Mouse (Mus musculus) adipocyte (in vitro differentiated cells): Measurements from ENCODE around the gene Zfp664.

ENCODE experiments used
- DNase-seq: peaks from one replicate; pipeline ENCODE4 v3.0.0-alpha.2; 2016; ENCODE audit warnings: low spot score

Gene Zfp664

DNA sequence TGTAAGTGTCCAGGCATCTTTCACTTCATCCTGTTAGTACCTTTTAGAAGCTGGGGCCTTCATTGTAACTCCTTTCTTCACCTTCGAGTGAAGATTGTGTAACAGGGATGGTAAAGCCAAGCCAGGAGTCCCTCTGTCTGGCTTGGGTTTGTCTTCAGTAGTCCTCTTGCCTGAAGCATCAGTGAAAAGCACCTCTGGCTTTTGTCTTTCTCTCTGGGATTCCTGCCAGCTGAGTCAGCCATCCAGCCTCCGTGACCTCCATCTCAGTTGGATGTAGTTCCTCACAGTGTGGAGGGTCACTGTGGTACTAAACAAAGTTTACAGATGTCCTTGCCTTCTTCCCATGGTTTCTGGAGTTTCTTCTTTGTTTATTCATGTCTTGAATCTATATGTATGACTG, 9.5 kb downstream of the Zfp664 start:
- peak; percentile 55 for DNase-seq

DNA sequence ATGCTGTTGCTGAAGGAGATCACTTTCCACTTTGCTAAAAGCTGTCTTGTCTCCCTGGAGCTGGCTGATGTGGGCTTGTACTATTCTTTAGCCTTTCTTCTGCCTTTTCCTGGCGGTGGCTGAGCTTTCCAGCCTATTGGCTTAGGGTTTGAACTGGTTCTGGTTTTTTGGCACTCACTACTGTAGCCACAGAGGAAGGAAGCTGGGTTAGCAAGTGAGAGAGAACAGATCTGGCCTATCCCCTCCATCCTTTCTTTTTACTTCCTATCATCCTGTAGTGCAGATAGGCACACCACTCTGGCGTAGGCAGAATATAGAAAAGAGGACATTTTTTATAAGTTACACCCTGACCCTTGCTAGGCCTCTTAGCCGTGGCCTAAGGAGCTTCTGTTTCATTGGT, 10.6 kb downstream of the Zfp664 start:
- no peak for DNase-seq

DNA sequence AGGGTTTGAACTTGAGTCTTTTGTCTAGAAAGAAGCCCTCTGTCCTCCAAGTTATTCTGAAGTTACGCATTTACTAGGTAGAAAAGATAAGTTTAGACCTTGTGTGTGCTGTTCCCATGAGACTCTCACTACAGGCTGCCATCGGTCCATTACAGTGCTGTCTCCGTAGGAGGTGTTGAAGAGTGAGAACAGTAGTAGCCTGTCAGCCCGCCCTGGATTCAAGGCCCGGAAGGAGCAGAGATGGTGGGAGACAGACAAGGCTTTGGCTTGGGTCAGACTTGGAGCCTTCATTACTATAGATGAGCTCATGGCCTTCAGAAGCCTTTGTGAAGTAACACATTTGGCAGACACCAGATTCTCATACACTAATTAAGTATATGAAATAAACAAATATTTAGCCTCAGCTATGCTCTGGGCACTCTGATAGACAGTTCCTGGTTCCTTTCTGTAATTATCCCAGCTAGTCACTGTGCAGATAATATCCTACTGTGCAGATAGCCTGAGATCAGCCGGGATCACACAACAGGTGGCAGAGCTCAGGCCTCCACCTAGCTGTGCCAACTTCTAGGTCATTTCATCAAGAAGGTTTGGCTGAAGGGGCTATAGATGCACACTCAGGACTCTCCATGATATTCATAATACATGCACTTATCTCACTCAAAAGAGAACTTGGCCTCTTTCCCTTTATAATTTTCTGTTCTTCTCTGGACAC, 11.6 kb downstream of the Zfp664 start:
- no peak for DNase-seq

DNA sequence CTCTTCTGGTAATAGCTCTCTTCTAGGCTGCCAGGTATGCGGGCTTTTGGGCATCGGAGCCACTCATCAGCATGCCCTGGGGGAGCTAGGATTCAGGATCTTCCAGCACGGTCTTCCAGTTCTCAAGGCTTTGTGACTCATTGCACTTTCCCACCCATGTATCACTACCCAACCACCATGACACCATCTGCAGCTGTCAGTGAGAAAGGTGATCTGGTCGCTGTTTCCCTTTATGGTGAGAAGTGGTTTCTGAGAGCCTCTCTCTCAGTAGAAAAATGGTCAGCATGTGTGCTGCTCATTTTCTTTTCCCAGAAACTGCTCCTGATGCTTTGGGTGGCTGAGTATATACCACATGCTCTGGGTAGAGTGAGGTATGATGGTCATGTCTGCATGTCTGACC, 16.8 kb downstream of the Zfp664 start:
- DNase-seq: no peak

DNA sequence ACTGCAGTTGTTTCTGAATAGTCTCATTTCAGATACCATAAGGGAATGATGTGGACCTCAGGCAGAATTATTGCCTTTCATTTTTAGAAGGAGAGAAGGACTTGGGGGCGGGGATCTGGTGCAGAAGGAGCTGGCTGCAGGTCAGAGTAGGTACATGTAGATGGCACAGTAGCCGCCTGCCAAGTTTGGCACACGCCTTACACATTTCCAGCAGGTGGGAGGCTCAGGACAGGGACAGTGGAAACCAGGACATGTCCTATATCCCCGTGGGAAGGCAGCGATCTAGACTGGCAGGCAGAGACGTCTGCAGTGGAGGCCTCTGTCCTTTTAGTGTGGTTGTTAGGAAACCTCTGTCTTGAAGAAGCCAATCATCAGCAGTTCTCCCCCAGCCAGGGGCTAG, 17.3 kb downstream of the Zfp664 start:
- DNase-seq: no peak

DNA sequence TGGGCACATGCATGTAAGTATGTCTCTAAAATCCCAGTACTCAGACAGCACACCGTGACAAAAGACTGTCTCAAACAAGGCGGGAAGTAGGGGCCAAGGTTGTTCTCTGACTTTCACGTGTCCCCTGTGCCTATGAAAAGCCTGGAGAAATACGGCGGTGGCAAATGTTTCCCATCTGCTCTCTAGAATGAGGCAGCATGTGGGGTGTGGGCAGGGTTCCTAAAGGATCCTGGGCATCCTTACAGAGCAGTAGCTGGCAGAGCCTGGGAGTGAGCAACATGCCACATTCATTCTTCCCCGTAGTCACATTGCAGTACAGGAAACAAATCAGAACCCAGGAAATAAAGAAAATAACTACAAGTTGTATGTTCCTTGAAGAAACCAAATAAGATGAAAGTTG, 21.4 kb downstream of the Zfp664 start:
- DNase-seq: no peak

DNA sequence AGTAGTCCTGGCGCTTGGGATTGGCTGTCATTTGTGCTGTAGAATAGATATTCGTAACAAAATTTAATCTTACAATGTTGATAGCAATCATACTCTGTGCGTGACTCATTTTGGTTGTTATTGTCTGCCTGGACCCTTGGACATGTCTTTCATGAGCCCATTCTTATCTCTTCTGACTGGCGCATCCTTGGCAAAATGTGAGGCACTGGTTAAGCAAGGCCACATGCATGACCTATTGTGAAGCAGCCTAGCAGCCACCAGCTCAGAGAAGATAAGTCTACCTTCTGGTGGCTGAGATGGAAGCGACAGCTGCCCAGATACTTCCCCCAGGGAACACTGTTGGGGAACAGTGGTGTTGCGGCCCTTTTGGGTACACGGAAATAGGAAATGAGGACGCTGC, 26.2 kb downstream of the Zfp664 start:
- DNase-seq: no peak

DNA sequence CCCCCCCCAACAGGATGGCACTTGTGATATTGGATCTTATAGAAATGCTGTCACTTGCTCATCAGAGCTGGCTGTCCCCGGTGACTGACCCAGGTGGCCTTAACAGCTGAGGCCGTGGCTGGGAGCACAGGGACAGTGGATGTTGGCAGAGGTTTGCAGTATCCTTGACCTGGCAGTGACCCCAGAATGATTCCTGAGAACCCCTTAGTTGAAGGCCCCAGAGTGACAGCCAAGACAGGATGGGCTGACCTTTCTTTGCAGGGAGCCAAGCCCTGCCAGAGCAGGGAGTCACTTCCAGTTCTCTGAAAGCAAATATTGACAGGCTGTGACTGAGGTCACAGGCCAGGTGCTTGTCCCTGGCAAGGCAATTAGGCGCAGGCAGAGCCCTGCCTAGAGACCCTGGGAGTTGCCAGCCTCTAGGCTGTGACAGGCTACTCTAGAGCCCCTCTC, 29.5 kb downstream of the Zfp664 start:
- DNase-seq: no peak

DNA sequence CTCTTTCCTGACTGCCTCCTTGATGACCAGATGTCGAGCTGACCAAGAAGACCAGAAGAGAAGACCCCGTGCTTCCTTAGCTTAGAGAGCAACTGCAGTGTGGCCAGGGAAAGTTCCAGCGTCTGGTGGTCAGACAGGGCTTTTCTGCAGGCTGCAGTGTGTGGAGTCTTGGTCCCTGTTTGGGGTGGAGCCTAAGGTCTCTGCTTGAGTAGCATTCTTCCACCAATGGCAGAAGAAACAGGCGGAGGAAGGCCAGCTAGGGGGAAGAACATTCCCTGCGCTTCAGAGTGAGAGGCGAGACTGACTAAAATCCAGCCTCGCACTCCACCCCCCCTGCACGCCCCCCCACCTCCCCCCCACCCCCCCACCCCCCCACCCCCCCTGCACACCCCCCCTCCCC, 33.6 kb downstream of the Zfp664 start:
- DNase-seq: no peak

DNA sequence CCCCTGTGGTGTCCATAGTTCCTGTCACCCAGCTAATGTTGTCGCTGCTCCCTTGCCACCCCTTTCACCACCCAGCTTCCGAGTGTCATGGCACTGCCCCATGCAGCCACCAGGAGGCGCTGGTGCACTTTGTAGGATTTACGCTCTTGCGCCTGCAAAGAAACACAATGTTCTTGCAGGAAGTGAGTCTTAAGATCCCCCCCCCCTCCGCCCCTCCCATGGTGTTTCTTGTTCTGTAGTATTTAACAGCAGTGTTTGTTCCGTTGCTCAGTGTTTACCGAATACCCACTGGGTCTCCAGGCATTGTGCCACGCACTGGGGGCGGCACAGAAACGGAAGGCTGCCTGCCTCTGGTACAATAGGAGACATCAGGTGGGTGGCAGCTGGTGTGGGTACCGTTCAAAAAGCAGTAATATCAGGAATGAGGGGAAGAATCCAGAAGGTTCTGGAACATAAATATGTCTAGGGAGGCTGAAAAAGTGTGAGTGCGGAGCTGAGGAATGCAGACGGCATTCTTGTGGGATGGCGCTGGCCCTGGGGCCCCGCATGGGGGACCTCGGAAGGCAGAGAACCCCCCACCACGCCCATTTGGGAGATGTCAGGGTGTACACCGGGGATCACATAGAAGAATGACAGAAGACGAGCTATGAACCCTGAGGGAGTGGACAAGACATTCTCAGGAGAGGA, 37.6 kb downstream of the Zfp664 start:
- peak; percentile 83 for DNase-seq

DNA sequence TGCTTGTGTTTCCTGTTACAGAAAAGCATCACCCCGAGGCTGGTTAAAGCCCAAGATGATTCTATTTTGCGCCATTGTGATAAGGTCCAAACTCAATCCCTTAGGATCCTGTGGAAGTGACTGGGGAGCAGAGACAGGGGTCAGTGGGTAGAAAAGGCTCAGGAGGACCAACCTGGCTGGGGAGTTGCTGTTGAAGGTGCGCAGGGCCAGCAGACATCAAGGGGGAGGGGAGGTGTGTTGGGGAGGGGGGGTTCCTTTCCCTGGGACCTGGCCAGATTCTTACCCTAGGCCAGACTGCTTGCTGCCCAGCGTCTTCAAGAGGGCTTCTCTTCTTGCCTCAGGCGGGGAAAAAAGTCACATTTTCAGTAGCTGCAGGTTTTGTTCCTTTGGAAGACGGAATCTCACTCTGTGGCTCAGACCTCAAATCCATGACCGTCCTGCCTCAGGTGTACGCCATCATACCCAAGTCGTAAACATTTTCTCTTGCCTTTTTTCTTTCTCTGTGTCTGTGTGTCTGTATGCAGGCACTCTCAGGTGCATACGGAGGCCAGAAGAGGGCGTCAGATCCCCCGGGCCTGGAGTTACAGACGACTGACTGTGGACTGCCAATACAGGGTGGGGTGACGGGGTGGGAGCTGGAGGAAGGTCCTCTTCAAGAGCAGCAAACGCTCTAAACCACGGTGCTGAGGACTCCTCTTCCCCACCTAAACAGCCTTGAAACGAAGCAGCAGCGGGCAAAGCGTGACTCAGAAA, 38.4 kb downstream of the Zfp664 start:
- DNase-seq: no peak

DNA sequence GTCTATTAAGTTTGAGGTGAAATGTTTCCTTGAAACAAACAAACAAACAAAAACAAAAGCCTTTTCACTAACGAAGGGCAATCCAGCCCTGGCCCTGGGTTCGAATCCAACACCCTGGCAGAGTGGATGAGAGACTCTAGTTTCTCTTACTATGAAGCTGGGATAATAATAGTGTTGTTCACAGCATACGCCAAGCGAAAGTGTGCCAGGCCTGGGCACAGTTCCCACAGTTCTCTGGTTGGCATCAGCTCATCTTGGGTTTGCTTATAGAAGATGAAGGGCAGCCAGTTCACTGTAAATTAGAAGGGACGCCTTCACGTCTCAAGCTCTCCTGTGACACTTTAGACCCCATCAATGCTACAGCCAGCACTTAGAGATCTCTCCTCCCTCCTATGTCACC, 39.2 kb downstream of the Zfp664 start:
- DNase-seq: peak; percentile 71

DNA sequence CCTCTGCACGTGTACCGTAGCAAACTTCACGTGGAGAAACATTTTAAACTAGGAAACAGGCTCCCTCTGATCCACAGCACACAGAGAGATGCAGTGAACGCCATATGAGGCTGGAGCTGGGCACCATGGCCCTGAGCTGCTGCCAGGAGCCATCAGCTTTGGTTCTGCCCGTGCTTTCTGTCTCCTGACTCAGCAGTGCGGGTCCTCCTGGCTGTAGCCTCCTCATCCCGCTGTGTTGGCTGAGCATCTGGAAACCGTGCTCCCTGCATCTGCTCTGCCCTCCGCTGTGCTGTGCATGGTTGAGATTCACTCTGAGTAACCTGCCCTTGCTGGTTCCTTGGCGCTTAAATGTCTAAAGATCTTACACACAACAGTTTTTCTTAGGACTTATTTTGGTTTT, 39.7 kb downstream of the Zfp664 start:
- DNase-seq: no peak

DNA sequence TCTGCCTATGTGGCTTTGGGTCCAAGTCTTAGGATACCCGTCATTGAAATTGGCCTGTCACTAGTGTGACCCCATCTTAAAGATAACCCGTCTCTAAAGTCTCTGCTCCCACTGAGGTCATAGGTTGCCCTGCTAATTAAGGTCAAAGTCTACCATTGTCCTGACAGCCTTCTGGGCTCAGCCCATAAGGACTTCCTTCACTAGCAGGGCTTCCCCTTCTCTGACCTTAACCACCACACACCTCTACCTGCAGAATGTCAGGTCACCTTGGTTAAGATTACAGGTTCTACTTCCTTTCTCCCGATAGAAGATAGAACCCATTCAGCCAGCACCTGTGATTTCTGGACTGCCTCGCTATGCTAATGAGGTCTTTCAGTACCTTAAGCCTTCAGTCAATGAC, 41.4 kb downstream of the Zfp664 start:
- DNase-seq: no peak

DNA sequence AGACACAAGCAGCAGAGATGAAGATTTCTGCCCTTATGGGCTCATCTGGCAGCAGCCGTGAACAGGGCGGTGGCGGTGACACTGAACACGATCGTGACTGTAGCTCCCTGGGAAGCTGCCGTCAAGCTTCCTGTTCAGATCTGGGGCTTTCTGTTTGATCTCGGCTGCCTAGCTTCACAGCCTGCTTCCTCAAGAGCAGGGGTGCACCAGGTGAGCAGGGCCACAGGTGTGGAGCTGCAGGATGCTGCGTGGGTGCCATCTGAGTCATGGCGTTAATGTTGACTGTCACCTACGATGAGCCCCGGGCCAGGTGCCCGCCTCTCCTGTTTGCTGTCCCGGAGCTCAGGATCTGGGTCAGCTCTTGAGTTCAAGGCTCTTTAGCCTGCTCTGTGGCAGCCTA, 44.4 kb downstream of the Zfp664 start:
- DNase-seq: no peak

DNA sequence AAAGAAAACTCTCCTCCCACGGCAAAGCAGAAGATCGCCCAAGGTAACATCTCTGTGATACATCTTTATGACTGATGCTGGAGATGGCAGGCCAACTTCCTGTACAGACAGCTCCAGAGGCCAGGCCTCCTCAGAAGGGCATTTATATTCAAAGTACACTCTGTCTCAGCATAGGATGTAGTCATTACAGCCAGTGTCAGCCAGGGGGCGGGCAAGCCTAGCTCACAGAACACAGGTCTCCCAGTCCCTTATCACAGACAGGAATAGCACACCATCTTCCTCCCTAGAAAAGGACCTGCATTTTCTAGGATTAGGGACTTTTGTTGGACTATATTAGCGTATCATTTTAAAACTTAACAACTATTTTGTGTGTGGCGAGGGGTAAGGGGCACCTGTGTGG, 46.4 kb downstream of the Zfp664 start:
- DNase-seq: peak; percentile 61

DNA sequence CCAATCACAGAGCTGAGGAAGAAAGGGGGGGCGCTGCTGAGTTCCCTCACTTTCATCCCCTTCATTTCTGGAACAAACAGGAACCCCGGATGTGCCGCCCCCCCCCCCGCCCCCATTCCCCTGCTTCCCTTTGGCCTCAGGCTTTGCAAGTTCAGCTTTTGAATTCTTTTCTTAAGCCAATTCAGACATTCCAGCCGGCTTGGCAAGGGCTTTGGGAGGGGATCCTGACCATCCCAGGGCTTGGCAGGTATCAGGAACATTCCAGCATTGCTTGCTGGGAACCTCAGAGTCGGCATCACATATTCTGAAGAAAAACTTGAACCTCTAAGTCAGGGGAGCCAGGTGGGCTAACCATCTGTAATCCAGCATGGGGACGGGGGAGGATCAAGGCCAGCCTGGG, 49.8 kb downstream of the Zfp664 start:
- no peak for DNase-seq

DNA sequence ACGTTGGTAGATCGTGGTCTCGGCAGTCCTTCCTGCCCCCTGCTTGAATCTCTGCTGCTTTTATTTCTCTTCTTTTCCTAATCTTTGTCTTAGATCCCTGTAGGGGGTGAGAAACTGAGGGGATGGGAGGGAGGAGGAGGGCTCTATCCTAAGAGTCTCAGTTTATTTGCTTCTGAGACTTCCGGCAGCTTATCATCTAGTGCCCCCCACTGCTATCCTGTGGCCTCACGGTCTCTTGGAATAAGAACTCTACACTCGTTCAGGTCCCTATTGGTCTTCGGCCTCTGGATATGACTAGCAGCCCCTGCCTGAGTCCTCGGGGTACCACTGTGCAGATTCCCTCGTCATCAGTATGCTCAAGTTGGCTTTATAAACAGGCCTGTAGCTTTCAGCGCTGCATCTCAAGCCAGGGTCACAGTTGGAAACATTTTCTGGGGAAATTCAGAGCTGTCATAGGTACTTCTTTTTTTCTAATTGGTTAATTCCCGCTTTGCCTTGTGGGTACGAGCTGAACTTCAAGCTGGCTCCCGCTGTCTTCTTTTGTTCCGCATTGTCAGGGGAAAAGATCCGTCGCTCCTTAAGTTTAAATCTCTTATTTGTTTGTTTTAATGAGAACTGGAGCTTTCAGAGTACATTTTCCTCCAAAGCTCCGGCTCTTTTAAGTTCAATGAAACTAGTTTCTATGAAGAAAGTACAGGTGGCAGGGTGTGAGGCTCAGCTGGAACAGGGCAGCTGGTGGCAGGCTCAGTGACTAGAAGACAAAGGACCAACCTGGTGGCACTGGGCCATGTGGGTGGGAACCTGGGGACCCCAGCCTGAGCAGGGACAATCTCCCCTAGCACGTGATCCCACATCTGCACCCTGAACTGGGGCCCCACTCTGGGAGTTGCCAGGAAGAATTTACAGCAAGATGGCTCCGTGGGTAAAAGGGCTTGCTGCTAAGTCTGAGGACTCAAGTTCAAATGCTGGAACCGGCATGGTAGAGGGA, 50.7 kb downstream of the Zfp664 start:
- no peak for DNase-seq

DNA sequence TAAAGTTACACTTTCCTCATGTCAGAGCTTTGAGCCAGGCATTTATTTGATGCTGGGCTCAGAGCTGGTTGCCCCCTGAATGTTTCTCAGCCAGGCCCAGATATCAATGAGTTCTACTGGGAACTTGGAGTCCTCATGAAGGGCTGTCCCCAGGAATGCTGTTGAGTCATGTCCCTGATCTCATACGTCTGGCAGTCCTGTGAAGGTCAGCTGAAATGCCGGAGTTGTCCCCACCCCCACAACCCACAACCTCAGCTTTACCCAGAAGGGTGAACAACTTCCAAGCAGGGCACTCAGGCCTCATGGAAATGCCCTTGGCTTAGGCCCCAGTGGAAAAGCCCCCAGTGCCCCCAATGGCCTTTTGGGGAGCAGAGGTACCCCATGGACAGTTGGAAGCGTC, 57.3 kb downstream of the Zfp664 start:
- no peak for DNase-seq

DNA sequence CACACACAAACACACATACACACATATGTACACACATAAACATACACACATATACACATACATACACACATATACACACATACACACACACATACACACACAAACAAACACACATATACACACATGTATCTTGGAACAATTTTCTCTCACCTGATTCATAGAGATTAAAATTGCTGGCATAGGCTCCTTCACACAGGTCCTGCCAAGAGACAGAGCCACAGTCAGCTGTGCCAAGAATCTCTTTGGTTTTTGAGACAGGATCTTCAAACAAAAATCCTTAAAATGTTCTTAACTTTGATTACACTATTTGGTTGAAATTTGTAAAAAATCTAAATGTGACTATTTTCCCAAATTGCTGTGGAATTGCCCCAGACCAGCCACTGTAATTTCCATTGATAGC, 58.9 kb downstream of the Zfp664 start:
- no peak for DNase-seq

DNA sequence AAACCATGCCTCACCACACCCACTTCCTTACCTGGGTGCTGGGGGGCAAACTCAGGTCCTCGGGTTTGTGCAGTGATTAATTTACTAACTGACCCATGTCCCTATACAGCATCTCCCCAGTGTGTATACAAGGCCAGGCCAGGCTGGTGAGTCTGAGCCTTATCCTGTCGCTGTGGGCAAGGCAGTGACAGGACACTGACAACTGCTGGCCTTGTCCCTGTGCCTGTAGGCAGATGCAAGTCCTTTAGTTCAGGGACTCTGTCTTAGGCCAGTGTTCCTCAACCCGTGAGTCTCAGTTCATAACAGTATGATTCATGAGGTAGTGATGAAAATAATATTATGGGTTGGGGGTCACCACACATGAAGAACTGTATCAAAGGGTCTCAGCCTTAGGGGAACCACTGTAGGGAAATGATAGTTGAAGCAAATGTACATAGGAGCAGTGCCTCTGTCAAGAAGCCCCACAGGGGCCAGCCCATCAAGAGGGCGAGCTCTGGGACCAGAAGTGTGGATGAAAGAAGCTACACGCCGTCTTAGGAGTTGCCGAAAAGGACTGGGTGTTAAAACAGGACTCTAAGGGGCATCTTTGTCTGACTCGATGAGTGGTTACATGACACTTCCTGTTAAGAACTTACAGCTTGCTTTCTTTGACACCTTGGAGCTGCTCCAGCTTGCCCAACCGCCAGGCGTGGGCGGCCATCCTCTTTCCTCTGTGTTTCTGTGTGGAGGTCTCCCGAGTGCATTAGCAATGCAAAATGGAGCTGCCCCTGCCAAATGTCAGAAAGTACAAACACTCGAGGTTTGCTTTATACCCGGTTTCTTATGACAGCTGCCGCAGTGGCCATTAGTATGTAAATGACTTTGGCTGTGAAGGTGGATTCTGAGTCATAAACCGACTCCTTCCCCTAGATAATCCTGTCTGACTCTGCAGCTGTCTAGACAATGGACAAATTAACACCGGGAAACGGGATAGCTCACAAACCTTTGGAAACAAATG, 60.2 kb downstream of the Zfp664 start:
- DNase-seq: no peak
